Mouse (Mus musculus) erythroblast, embryonic 14.5 days (primary cell): Measurements from ENCODE around the gene Rnf223.

Source experiments
- GATA1 ChIP-seq: IDR thresholded peaks from 2 replicates; pipeline ENCODE4 v1.6.1; 2012; ENCODE audit warnings: low read length, inconsistent platforms, mixed read lengths
- TAL1 ChIP-seq: IDR thresholded peaks from 3 replicates; pipeline ENCODE4 v1.6.1; 2012; ENCODE audit warnings: low read length, inconsistent platforms, mixed read lengths

DNA sequence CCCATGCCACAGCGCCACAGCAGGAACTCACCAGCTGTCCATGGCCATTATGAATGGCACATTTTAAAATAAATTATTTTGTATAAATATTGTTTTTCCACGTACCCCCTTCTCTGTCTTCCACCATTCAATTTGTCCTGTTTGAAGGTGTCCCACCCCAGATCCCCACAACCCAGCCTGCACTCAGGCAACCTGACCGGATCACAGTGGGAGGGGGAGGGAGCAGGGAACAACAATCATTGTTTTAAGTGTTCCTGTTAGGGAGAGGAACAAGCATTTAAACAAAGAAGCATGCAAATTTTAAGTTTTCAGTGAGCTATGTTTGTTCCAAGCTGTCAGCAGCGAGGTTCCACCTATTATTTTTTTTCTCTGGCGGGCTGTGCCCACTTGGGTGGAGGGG lies 3.0 kb downstream of the Rnf223 start:
- no peak for TF ChIP-seq GATA1
- no peak for TF ChIP-seq TAL1
